Mouse (Mus musculus): ENCODE results near the gene Sgk1. TPM values are rescaled to one million over a fixed set of nuclear protein-coding genes. Genes with fewer than 3 reads are reported as not detected.
A peak's percentile ranks its signal among the peaks of the same experiment; 100 is the strongest.
"Not testable (repeated sequence)": the region's sequence is repeated elsewhere in the genome, so short reads cannot be mapped to it uniquely, and the experiment has no call there.

The Sgk1 gene
- total RNA-seq, 2 experiments from 2014 or later = 110 to 144 TPM

GRCm38 (mm10) chr10:21858437-21858974, 23.5 kb upstream of the Sgk1 start:
- DNase-seq = no peak

- DNase-seq = no peak
Measured at GRCm38 (mm10) chr10:21866504-21866903, 15.5 kb upstream of the Sgk1 start.

GRCm38 (mm10) chr10:21868221-21868620, 13.8 kb upstream of the Sgk1 start:
- DNase-seq = no peak

- DNase-seq = no peak
Measured at GRCm38 (mm10) chr10:21868623-21869022, 13.4 kb upstream of the Sgk1 start.

GRCm38 (mm10) chr10:21881837-21882183, 174 bp upstream of the Sgk1 start:
- DNase-seq = no peak

GRCm38 (mm10) chr10:21883587-21883986, 1.6 kb downstream of the Sgk1 start:
- DNase-seq = no peak

- peak in 1 of 2 experiments; percentile 13 for DNase-seq
Measured at GRCm38 (mm10) chr10:21884534-21884933, 2.5 kb downstream of the Sgk1 start.

- peak in 1 of 2 experiments; percentile 6 for DNase-seq
Measured at GRCm38 (mm10) chr10:21889141-21889765, 7.3 kb downstream of the Sgk1 start.

- no peak for DNase-seq
Measured at GRCm38 (mm10) chr10:21890293-21890692, 8.3 kb downstream of the Sgk1 start.

GRCm38 (mm10) chr10:21891442-21891841, 9.5 kb downstream of the Sgk1 start:
- DNase-seq = no peak

GRCm38 (mm10) chr10:21892104-21892503, 10.1 kb downstream of the Sgk1 start:
- DNase-seq = no peak

GRCm38 (mm10) chr10:21898417-21898816, 16.4 kb downstream of the Sgk1 start:
- DNase-seq = no peak

GRCm38 (mm10) chr10:21898851-21899250, 16.9 kb downstream of the Sgk1 start:
- not testable (repeated sequence) for DNase-seq

- no peak for DNase-seq
Measured at GRCm38 (mm10) chr10:21899397-21899796, 17.4 kb downstream of the Sgk1 start.

- no peak for DNase-seq
Measured at GRCm38 (mm10) chr10:21902152-21903140, 20.5 kb downstream of the Sgk1 start.

- DNase-seq = no peak
Measured at GRCm38 (mm10) chr10:21904151-21904550, 22.2 kb downstream of the Sgk1 start.

GRCm38 (mm10) chr10:21905616-21906015, 23.6 kb downstream of the Sgk1 start:
- DNase-seq = no peak

- DNase-seq = no peak
Measured at GRCm38 (mm10) chr10:21906894-21907446, 25.0 kb downstream of the Sgk1 start.

GRCm38 (mm10) chr10:21907784-21908183, 25.8 kb downstream of the Sgk1 start:
- DNase-seq = no peak

- DNase-seq = no peak
Measured at GRCm38 (mm10) chr10:21908686-21909085, 26.7 kb downstream of the Sgk1 start.

GRCm38 (mm10) chr10:21910334-21910733, 28.4 kb downstream of the Sgk1 start:
- no peak for DNase-seq

GRCm38 (mm10) chr10:21911303-21911947, 29.4 kb downstream of the Sgk1 start:
- DNase-seq = no peak
